20 mouse cellular contexts compared by ENCODE assay signal in genomic region chr4:54615886-54616285, GRCm38 (mm10).
DNase-seq lines count a peak whose midpoint lies in the region; ATAC-seq lines count a peak whose summit lies in the region.
"Had no signal": no experiment of that assay in that cellular context is flagged by ENCODE, and none has a peak within 500 bp of the region (broad histone marks: within the 10 kb centered on the region; RNA-seq: fewer than 3 reads in every experiment).

No protein-coding gene starts in this region.

- no peak for DNase-seq in forebrain, embryonic 10.5 days (ENCODE audit: extremely low spot score, low spot score)
- DNase-seq in midbrain, embryonic 10.5 days (ENCODE audit: low spot score): no peak
- DNase-seq in kidney, postnatal 25 days: peak; percentile 78 to 84
- no peak for DNase-seq in left cerebral cortex, postnatal 25 days (ENCODE audit: low spot score in 2 of 2)
- no peak for DNase-seq in left cerebral cortex, adult 8-10 months (ENCODE audit: low spot score in 2 of 2)
- no peak for DNase-seq in right cerebral cortex, adult 2 months (ENCODE audit: low spot score in 2 of 2)
- DNase-seq: adrenal gland, adult 2 months; cerebellum, postnatal 10 days; embryo, embryonic 11 days; right cerebral cortex, postnatal 14 days; thymus, adult 2 months had no signal

- WGBS in forebrain, embryonic 10.5 days: 41% methylated on average over 1 of the region's 1 CpGs
- WGBS in forebrain, embryonic 15.5 days: 37% methylated on average over 1 of the region's 1 CpGs
- WGBS in midbrain, embryonic 10.5 days: 51% methylated on average over 1 of the region's 1 CpGs
- 39% methylated on average over 1 of the region's 1 CpGs for WGBS in midbrain, embryonic 16.5 days

- peaks cover 43% of the 10 kb centered on the region for H3K4me1 ChIP-seq in forebrain, embryonic 10.5 days
- peaks cover 13% of the 10 kb centered on the region for H3K4me1 ChIP-seq in forebrain, embryonic 15.5 days
- peaks cover 46% of the 10 kb centered on the region for H3K4me1 ChIP-seq in midbrain, embryonic 10.5 days
- H3K4me1 ChIP-seq in midbrain, embryonic 16.5 days (ENCODE audit: control insufficient read depth, insufficient read depth, low read length): peaks cover 7% of the 10 kb centered on the region
- H3K4me1 ChIP-seq: limb, embryonic 15.5 days; stomach, embryonic 15.5 days had no signal

- H3K27me3 ChIP-seq in forebrain, embryonic 10.5 days (ENCODE audit: poor library complexity, severe bottlenecking): no peaks in the 10 kb centered on the region
- H3K27me3 ChIP-seq in forebrain, embryonic 15.5 days: no peaks in the 10 kb centered on the region
- H3K27me3 ChIP-seq in midbrain, embryonic 10.5 days (ENCODE audit: low read depth, poor library complexity, severe bottlenecking): peaks cover 14% of the 10 kb centered on the region
- no peaks in the 10 kb centered on the region for H3K27me3 ChIP-seq in midbrain, embryonic 16.5 days (ENCODE audit: control insufficient read depth, insufficient read depth, low read depth, low read length)
- H3K27me3 ChIP-seq: CH12.LX; hindbrain, embryonic 12.5 days; limb, embryonic 15.5 days; midbrain, embryonic 15.5 days; stomach, embryonic 15.5 days had no signal

- H3K4me2 ChIP-seq in forebrain, embryonic 15.5 days (replicated peaks): no peak overlapping the region
- H3K4me2 ChIP-seq in midbrain, embryonic 16.5 days (ENCODE audit: low read length): no peak overlapping the region
- H3K4me2 ChIP-seq: hindbrain, embryonic 12.5 days; limb, embryonic 15.5 days; midbrain, embryonic 15.5 days; stomach, embryonic 15.5 days had no signal

- no peak overlapping the region for H3K4me3 ChIP-seq in forebrain, embryonic 10.5 days
- H3K4me3 ChIP-seq in forebrain, embryonic 15.5 days: no peak overlapping the region
- H3K4me3 ChIP-seq in midbrain, embryonic 10.5 days: no peak overlapping the region
- no peak overlapping the region for H3K4me3 ChIP-seq in midbrain, embryonic 16.5 days (ENCODE audit: low read depth, low read length)
- H3K4me3 ChIP-seq: heart, adult 2 months; hindbrain, embryonic 12.5 days; limb, embryonic 15.5 days; midbrain, embryonic 15.5 days; stomach, embryonic 15.5 days had no signal

- H3K9ac ChIP-seq in forebrain, embryonic 15.5 days (replicated peaks): no peak overlapping the region
- no peak overlapping the region for H3K9ac ChIP-seq in midbrain, embryonic 16.5 days (ENCODE audit: low read depth, low read length)
- H3K9ac ChIP-seq: hindbrain, embryonic 12.5 days; limb, embryonic 15.5 days; midbrain, embryonic 15.5 days; stomach, embryonic 15.5 days had no signal

- intact Hi-C loops in left cerebral cortex, postnatal 25 days (cut with DNase I): no loop called here

- H3K36me3 ChIP-seq in forebrain, embryonic 10.5 days (replicated peaks): no peaks in the 10 kb centered on the region
- H3K36me3 ChIP-seq in forebrain, embryonic 15.5 days: no peaks in the 10 kb centered on the region
- H3K36me3 ChIP-seq in midbrain, embryonic 10.5 days: no peaks in the 10 kb centered on the region
- H3K36me3 ChIP-seq in midbrain, embryonic 16.5 days (ENCODE audit: control insufficient read depth, insufficient read depth, low read length): no peaks in the 10 kb centered on the region
- H3K36me3 ChIP-seq: hindbrain, embryonic 12.5 days; limb, embryonic 15.5 days; midbrain, embryonic 15.5 days; stomach, embryonic 15.5 days had no signal

- no peak for ATAC-seq in forebrain, embryonic 15.5 days (replicated peaks)
- ATAC-seq in midbrain, embryonic 16.5 days: no peak
- ATAC-seq: forebrain, embryonic 14.5 days; midbrain, embryonic 15.5 days had no signal

- peak overlapping the region; percentile 56 for H3K27ac ChIP-seq in forebrain, embryonic 10.5 days
- no peak overlapping the region for H3K27ac ChIP-seq in forebrain, embryonic 15.5 days (replicated peaks)
- peak overlapping the region; percentile 46 for H3K27ac ChIP-seq in midbrain, embryonic 10.5 days (replicated peaks)
- no peak overlapping the region for H3K27ac ChIP-seq in midbrain, embryonic 16.5 days (ENCODE audit: low read length)
- H3K27ac ChIP-seq: heart, adult 2 months; hindbrain, embryonic 12.5 days; limb, embryonic 15.5 days; midbrain, embryonic 15.5 days; stomach, embryonic 15.5 days had no signal

- H3K9me3 ChIP-seq in forebrain, embryonic 10.5 days: no peaks in the 10 kb centered on the region
- no peaks in the 10 kb centered on the region for H3K9me3 ChIP-seq in forebrain, embryonic 15.5 days
- no peaks in the 10 kb centered on the region for H3K9me3 ChIP-seq in midbrain, embryonic 10.5 days (replicated peaks)
- H3K9me3 ChIP-seq in midbrain, embryonic 16.5 days (replicated peaks; ENCODE audit: control insufficient read depth, low read length, poor library complexity, severe bottlenecking): no peaks in the 10 kb centered on the region
- H3K9me3 ChIP-seq: hindbrain, embryonic 12.5 days; limb, embryonic 15.5 days; midbrain, embryonic 15.5 days; stomach, embryonic 15.5 days had no signal

Comparison
In these comparisons a context has a peak if more than half of its experiments do, and no peak if none do; other contexts are left out.
1. H3K27ac ChIP-seq: peak in forebrain, embryonic 10.5 days (single experiment) and midbrain, embryonic 10.5 days (single experiment); none in forebrain, embryonic 15.5 days (single experiment) and midbrain, embryonic 16.5 days (single experiment).
2. DNase-seq: peak in kidney, postnatal 25 days (2 of 2); none in forebrain, embryonic 10.5 days (single experiment), midbrain, embryonic 10.5 days (single experiment), left cerebral cortex, postnatal 25 days (0 of 2), left cerebral cortex, adult 8-10 months (0 of 2) and right cerebral cortex, adult 2 months (0 of 2).